Mouse (Mus musculus) frontal cortex, postnatal 25 days (tissue): ENCODE data around the gene Tnni1.
A peak's percentile ranks its signal among the peaks of the same experiment; 100 is the strongest.

Source experiments
- DNase-seq, 2 experiments: peaks; one replicate each; pipeline ENCODE4 v3.0.0; 2022; ENCODE audit warnings: low spot score in 2 of 2

Gene Tnni1

GRCm38 (mm10) chr1:135766592-135767306 is 12.5 kb upstream of the Tnni1 start:
- no peak for DNase-seq

- DNase-seq = no peak
These were observed 11.8 kb upstream of the Tnni1 start for GRCm38 (mm10) chr1:135767324-135767890.

- no peak for DNase-seq
These were observed 10.8 kb upstream of the Tnni1 start for GRCm38 (mm10) chr1:135768400-135768799.

GRCm38 (mm10) chr1:135770237-135770636 is 9.0 kb upstream of the Tnni1 start:
- DNase-seq = no peak

- DNase-seq = no peak
These were observed 8.2 kb upstream of the Tnni1 start for GRCm38 (mm10) chr1:135770896-135771572.

GRCm38 (mm10) chr1:135771573-135771970 is 7.7 kb upstream of the Tnni1 start:
- no peak for DNase-seq

- DNase-seq = no peak
These were observed 2.6 kb upstream of the Tnni1 start for GRCm38 (mm10) chr1:135776596-135776995.

GRCm38 (mm10) chr1:135777046-135777445 is 2.2 kb upstream of the Tnni1 start:
- no peak for DNase-seq

GRCm38 (mm10) chr1:135780649-135781048 is 1.4 kb downstream of the Tnni1 start:
- no peak for DNase-seq

GRCm38 (mm10) chr1:135781220-135781619 is 2.0 kb downstream of the Tnni1 start:
- peak; percentile 52 to 61 for DNase-seq

- no peak for DNase-seq
These were observed 3.6 kb downstream of the Tnni1 start for GRCm38 (mm10) chr1:135782816-135783215.

GRCm38 (mm10) chr1:135787799-135788198 is 8.6 kb downstream of the Tnni1 start:
- peak in 1 of 2 experiments; percentile 60 for DNase-seq

- no peak for DNase-seq
These were observed 9.5 kb downstream of the Tnni1 start for GRCm38 (mm10) chr1:135788708-135789107.

GRCm38 (mm10) chr1:135789815-135790214 is 10.6 kb downstream of the Tnni1 start:
- DNase-seq = peak in 1 of 2 experiments; percentile 66

- DNase-seq = no peak
These were observed 13.1 kb downstream of the Tnni1 start for GRCm38 (mm10) chr1:135792143-135792939.

- peak; percentile 25 to 48 for DNase-seq
These were observed 14.4 kb downstream of the Tnni1 start for GRCm38 (mm10) chr1:135793370-135794215.

- no peak for DNase-seq
These were observed 15.2 kb downstream of the Tnni1 start for GRCm38 (mm10) chr1:135794216-135795134.

- DNase-seq = no peak
These were observed 19.3 kb downstream of the Tnni1 start for GRCm38 (mm10) chr1:135798492-135798891.

GRCm38 (mm10) chr1:135799109-135799627 is 19.9 kb downstream of the Tnni1 start:
- DNase-seq = no peak
